Mouse (Mus musculus): ENCODE measurements around the gene Bmx. TPM values are rescaled to one million over a fixed set of nuclear protein-coding genes. Genes with fewer than 3 reads are reported as not detected.

Bmx gene
- total RNA-seq (2021): 1 to 10 TPM in 1 of 2 experiments, under 1 TPM in 1; 1.00 to 1.3 TPM
- long read RNA-seq, experiment 1, partial matches to known transcripts: 0 of 2 reads
- long read RNA-seq, experiment 1, other reads (novel, unspliced or antisense): 0 of 2 reads
- long read RNA-seq, experiment 2: 0 reads

DNA sequence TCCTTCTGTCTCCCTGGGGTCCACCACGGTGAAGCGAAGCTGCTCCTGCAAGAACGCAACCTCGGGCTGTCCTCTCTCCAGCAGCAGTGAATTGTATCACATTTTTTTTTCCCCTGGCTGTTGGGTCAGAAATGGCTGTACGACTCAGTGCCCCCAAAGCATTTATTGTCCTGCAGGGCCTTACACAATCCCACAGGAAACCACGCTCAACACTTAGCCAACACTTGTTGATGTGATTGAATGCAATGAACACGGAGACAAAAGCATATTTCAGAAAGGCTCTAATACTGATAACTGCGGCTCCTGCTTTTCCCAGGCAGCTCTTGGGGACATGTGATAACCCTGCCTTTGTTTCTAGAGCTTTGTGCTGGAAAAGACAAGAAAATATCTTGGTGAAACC lies at the start of gene Bmx:
Bmx (minus strand) TSS at position 137 of the 400 bp plus-strand sequence.
- DNase-seq (ENCODE audit: low spot score in 2 of 2): no peak

DNA sequence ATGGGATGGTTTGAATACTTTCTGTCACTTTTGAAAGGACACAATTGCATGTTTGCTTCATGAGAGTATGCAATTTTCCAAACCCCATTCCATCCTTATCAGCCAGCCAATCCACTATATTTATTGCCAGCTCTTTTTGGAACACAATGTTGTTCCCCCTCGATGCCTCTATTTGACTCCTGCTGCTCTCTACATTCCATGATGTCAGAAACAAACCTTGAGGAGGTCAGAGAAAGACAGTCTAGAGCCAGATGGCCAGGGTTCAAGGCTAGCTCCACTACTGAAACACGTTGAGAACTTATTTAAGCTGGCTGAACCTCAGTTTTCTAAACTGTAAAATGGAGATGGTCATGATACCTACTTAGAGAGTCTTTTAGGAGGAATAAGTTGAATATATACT lies 48.3 kb upstream of the Bmx start:
- no peak for DNase-seq (ENCODE audit: low spot score in 2 of 2)

GRCm38 (mm10) chrX:164291147-164291546 lies 33.2 kb upstream of the Bmx start:
- no peak for DNase-seq (ENCODE audit: low spot score in 2 of 2)

GRCm38 (mm10) chrX:164287077-164287476 lies 29.1 kb upstream of the Bmx start:
- DNase-seq (ENCODE audit: low spot score in 2 of 2): peak in 1 of 2 experiments; percentile 8

- no peak for DNase-seq (ENCODE audit: low spot score in 2 of 2)
These were observed 25.8 kb upstream of the Bmx start for GRCm38 (mm10) chrX:164283808-164284207.

DNA sequence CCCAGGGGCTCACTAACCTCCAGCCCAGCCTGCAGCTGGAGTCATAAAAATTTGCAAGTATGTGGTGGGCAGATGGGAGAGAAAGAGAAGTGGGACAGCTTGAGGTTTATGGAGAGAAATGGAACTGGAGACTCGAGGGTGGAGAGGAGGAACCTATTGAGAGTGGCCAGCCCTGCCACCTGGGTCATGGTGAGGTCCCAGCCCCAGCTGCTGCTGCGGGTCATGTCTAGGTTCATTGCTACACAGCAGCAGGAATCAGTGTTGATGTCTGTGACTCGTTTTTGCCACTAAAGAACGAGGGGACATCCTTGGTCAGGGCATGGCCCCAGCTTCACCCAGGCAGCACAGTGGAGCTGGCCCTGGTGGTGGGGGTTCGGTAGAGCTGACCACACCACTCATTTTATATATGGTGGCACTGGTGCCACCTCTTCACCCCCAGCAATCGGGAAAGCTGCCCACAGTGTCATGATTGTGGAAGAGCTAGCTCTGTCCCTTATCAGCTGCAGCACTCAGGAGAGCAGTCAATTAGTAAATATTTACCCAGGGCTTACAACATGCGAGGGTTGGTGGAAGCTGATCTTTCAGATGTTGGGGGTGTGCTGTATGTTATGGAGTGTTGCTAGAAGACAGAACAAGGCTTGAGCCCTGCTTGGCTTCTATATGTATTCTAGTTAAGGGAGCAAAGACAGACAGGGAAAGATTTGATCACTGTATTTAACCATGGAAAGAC lies 23.1 kb upstream of the Bmx start:
- DNase-seq (ENCODE audit: low spot score in 2 of 2): no peak

- DNase-seq (ENCODE audit: low spot score in 2 of 2): no peak
These were observed 17.5 kb upstream of the Bmx start for GRCm38 (mm10) chrX:164275536-164275935.

GRCm38 (mm10) chrX:164270603-164271002 lies 12.6 kb upstream of the Bmx start:
- DNase-seq (ENCODE audit: low spot score in 2 of 2): no peak

GRCm38 (mm10) chrX:164269285-164269761 lies 11.3 kb upstream of the Bmx start, which contains the start of gene Pir:
Gene Pir (plus strand): TSS chrX:164269371.
- peak; percentile 45 to 47 for DNase-seq (ENCODE audit: low spot score in 2 of 2)

DNA sequence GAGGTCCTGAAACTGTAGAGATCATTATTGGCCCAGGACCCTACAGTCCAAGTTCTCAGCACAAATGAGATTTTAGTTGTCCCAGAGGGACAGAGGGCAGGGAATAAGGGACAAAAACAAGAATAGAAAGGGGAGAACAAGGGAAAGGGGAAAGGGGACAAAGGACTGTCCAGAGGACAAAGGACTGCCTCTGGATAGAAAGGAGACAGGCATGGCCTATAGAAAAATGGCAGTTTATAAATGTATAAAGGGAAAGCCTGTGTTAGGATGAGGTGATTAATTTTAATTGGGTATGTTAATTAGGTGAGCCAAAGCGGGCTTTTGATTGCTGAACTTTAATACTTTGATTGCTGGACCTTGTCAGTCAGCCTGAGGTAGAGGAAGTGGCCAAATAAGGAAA lies 6.9 kb upstream of the Bmx start:
- DNase-seq (ENCODE audit: low spot score in 2 of 2): no peak

DNA sequence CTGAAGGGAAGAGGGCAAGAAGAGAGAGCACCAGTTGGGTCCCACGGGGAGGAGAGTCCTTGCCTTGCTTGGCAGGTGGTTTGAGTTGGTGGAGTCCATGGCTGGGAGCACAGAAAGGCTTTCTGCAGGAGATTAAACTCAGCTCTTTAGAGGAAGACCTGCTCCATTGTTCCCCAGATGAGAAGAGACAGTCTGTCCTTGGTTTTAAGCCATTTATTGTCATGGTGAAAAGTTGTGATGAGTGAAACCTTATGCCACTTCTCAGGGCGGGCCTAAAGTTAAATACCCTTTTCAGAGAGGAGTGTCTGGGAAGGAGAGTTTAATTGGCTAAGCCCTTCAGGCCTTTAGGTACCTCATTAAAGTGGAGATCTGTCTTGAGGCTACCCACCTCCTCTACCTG lies 4.3 kb upstream of the Bmx start:
- DNase-seq (ENCODE audit: low spot score in 2 of 2): no peak

- DNase-seq (ENCODE audit: low spot score in 2 of 2): no peak
These were observed 669 bp upstream of the Bmx start for GRCm38 (mm10) chrX:164258662-164259061.

- DNase-seq (ENCODE audit: low spot score in 2 of 2): no peak
These were observed 1.5 kb downstream of the Bmx start for GRCm38 (mm10) chrX:164256527-164256926.

- no peak for DNase-seq (ENCODE audit: low spot score in 2 of 2)
These were observed 11.3 kb downstream of the Bmx start for GRCm38 (mm10) chrX:164246722-164247121.

DNA sequence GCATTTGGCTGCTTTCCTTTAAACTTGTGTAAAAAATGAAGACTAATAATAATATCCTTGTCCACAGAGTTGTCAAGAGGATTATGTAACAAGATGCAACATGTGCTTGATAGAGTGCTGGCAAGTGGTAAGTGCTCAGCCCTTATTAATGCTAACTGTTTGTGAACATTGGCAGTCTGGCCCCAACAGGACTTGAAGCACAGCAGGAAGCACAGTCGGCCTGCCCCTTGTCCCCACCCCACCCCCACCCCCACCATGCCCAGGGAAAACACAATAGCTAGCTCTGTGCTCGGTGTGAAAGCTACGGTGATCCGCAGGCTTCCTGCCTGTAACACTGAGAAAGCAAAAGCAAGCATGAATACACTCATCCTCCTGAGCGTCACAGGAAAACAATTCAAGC lies 12.3 kb downstream of the Bmx start:
- no peak for DNase-seq (ENCODE audit: low spot score in 2 of 2)

DNA sequence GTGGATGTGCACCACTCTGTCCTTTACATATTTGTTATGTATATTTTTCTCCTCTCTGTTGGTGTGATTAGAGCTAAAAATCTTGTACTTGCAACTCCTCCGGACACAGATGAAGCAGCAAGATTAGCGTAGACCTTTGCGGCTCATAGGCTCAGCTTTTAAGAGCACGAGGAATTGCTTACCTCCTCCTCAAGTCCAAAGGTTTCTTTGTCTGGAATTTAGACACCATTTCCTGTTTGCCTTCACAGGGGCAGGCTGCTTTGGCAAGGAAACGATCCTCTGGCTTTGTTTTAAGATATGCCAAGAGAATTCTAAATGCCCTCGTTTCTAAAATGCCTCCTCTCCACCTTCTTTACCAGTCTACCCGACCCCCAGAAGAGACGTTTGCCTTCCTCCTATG lies 24.6 kb downstream of the Bmx start:
- no peak for DNase-seq (ENCODE audit: low spot score in 2 of 2)

DNA sequence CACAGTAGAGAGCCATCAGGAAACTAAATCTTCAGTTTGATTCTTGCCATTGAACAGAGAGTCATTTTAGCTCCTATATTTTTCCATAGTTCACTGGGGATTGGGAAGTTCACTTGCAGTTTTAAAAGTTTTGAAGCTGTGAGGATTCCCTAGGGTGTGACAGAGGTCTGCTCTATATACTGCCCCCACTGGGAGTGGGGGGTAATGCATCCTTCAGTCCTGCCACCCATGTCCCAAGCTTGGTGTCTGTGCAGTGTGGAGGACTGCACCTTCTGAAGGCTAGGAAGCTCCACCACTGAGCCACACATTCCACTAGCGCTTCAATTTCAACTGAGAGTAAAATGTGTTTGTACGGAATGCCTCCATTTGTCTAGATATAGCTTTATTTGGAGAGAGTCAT lies 36.0 kb downstream of the Bmx start:
- no peak for DNase-seq (ENCODE audit: low spot score in 2 of 2)

DNA sequence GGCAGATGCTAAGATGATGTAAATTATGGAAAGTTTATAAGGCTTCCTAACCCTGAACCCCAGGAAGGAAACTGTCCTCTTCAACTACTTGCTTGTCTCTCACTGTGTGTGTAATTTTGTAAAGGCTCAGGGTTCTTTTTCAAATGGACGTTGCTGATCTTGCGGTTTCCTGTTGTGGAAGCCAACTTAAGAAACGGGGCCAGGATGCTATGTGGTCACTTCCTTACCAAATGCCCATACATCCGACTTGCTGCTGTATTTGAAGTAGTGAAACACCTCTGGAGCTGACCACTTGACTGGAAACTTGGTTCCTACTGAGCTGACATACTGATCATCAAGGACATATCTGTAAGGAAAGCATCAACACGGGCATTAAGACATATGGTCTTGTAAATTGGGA lies 57.4 kb downstream of the Bmx start:
- DNase-seq (ENCODE audit: low spot score in 2 of 2): no peak

GRCm38 (mm10) chrX:164197679-164198078 lies 60.3 kb downstream of the Bmx start:
- DNase-seq (ENCODE audit: low spot score in 2 of 2): no peak

DNA sequence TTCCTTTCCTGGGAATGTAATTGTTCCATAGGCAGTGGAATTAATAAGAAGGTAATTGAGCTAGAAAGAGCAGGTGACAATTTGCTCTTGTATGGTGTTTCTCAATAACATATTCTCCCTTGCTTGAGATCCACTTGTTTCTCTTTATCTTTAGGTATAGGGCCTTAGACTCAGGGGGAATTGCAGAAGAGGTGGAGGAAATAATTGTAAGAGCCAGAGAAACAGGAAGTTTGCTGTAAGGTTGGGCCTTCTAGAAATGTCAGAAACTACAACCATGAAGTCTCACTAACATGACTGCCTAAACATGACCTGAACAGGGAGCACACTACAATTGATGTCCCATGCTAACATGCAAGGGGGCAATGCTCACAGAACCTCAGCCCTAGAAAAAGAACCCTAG lies 68.1 kb downstream of the Bmx start:
- DNase-seq (ENCODE audit: low spot score in 2 of 2): no peak

- DNase-seq (ENCODE audit: low spot score in 2 of 2): peak; percentile 19 to 42
These were observed 74.1 kb downstream of the Bmx start for GRCm38 (mm10) chrX:164183844-164184243.

DNA sequence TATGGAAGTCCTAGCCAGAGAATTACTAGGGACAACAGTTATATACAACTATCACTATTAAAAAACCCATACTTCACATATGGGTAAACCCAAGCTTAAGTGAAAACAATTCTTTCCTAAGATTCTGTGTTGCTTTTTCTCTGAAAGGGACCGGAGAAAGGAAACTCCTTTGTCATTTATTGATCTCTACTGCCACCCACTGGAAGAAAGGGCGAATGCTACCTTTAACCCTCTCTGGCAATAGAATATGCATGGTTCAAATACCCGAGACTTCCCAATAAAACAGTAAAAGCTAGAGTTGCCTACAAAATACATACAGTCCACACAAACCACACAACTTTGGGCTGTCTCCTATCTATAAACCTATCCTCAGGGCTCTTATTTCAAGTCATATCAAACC lies 78.2 kb downstream of the Bmx start:
- peak; percentile 43 to 59 for DNase-seq (ENCODE audit: low spot score in 2 of 2)

GRCm38 (mm10) chrX:164178856-164179255 lies 79.1 kb downstream of the Bmx start:
- DNase-seq (ENCODE audit: low spot score in 2 of 2): no peak

Measured in left cerebral cortex, adult 18-20 months (tissue).